Mouse (Mus musculus) skeletal muscle tissue, adult 2 months (tissue): ENCODE measurements around the gene Shtn1.

Experiments
- DNase-seq: peaks from one replicate; pipeline ENCODE4 v3.0.0-alpha.2; 2012; ENCODE audit warnings: low read depth, low spot score

The Shtn1 gene

DNA sequence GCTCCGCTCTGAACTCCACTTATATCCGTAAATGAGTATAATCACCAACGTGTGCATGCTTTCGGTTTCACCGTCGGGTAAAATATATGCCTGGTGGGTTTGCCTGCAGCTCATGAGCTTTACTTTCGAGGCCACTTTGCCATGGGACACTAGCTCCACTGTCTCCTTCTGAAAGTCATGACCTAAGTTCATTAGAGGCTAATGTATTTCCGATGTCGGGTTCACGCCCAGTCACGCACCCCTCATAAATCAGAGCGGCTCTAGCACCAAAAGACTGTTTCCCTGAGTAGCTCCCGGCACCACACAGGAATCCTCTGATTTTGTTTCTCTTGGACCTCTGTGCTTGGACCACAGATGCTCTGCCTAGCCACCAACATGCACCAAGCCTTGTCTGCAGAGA lies 105.1 kb downstream of the Shtn1 start:
- no peak for DNase-seq

GRCm38 (mm10) chr19:58968731-58969506 lies 107.0 kb downstream of the Shtn1 start:
- DNase-seq: no peak

- DNase-seq: no peak
Observed at GRCm38 (mm10) chr19:58963011-58963410, 112.9 kb downstream of the Shtn1 start.

DNA sequence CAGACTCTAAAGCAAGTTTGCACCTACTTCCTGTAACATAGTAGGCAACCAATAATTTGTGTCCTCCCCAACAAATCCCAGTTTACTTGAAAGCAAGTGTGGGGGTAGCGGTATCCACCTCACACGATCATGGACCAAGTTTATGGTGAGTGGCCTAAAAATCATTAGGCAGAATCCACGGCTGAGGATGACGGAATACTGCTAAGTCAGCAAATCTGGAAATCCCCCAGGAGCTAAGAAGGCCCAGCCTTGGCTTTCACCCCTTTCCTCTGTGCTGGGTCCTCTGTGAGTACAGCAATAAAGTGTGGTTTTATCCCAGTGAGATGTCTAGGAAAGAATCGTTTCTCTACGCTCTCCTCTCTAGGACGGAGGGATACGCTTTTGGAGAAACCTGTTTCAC lies 121.1 kb downstream of the Shtn1 start:
- no peak for DNase-seq

GRCm38 (mm10) chr19:58952236-58952635 lies 123.7 kb downstream of the Shtn1 start:
- DNase-seq: no peak

GRCm38 (mm10) chr19:58951521-58951920 lies 124.4 kb downstream of the Shtn1 start:
- no peak for DNase-seq

GRCm38 (mm10) chr19:58945959-58946358 lies 129.9 kb downstream of the Shtn1 start:
- DNase-seq: no peak

GRCm38 (mm10) chr19:58942841-58943828 lies 132.8 kb downstream of the Shtn1 start, which contains the start of the genes Eno4 and Hspa12a:
TSS of gene Eno4 (plus strand) at chr19:58943425.
TSS of gene Hspa12a (minus strand) at chr19:58943654.
- DNase-seq: peak; percentile 92

DNA sequence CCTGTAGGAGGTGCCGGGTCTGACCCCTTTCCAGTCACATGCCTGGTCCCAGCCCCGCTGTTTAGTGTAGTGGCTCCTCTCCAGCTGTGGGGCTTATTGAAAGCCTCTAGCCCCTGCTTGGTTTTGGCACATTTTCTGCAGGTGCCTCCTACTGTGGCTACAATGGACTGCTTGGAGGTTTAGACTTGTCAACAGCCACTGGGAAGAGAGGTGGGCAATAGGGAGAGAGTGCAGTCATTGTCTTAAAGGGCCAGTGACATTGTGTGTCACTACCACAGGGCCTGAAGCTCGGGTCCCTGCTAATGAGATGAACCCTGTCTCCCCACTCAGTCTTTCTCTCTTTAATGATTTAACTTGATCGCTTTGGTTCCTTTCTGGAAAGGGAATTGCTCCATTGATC lies 142.8 kb downstream of the Shtn1 start:
- no peak for DNase-seq

- DNase-seq: no peak
Observed at GRCm38 (mm10) chr19:58931081-58931800, 144.7 kb downstream of the Shtn1 start.
